Mouse (Mus musculus): ENCODE data around the gene Pram1.

DNA sequence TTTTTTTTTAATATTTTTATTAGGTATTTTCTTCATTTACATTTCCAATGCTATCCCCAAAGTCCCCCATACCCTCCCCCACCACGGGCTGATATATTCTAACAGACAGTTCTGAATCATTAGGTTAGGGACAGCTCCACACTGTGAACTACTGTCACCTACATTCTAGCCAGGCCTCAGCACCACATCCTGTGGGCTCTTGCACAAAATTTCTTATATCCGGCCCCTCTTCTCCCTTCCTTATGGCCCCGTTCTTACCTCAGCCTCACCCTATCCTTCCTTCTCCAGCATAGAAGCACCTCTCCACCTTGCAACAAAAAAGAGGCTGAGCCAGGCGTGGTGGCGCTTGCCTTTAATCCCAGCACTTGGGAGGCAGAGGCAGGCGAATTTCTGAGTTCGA, 27.3 kb upstream of the Pram1 start:
- TF ChIP-seq FLI1 (IDR thresholded peaks at IDR 0.05; ENCODE audit: low read length) (no peak), GATA1 (IDR thresholded peaks at IDR 0.05; ENCODE audit: borderline replicate concordance, low read length) (no peak)

Data from megakaryocyte, embryonic 14.5 days (primary cell).